Mouse (Mus musculus): ENCODE measurements at regions not wholly inside any gene's neighbourhood (a gene's known extent, or its start where the extent isn't known, plus 50 kb on each side); places are given as distances from the start of the nearest gene placed in this dataset.

GRCm38 (mm10) chr15:61913546-61914160 lies 990.8 kb upstream of the A1bg start:
- no peaks in the 10 kb centered on the region for H3K36me3 ChIP-seq (replicated peaks in 1 of 2; ENCODE audit: control insufficient read depth in 1 of 2, insufficient read depth in 1 of 2, low read length in 1 of 2)
- no peak overlapping the region for H3K27ac ChIP-seq (ENCODE audit: insufficient read depth, low read depth)
- H3K4me1 ChIP-seq (ENCODE audit: control insufficient read depth in 1 of 2, insufficient read depth in 2 of 2), result peaks cover 3 to 5% of the 10 kb centered on the region in 2 experiments; a peak in 2 of 4 replicates
- dilution Hi-C loops (cut with MboI; ENCODE audit: extremely low pct_ligation_motif_present, extremely low pct_unique_long_range_greater_than_20kb, low sequenced_read_pairs) (no loop called here), in situ Hi-C loops (cut with MboI; ENCODE audit: low pct_ligation_motif_present, low pct_unique_long_range_greater_than_20kb, low sequenced_read_pairs) (no loop called here)
- no peaks in the 10 kb centered on the region for H3K9me3 ChIP-seq (replicated peaks; ENCODE audit: low read length)
- no peak overlapping the region for H3K4me2 ChIP-seq (ENCODE audit: insufficient read depth, low read depth, poor library complexity, severe bottlenecking)
- DNase-seq (ENCODE audit: extremely low read depth), result no peak
- H3K9ac ChIP-seq (ENCODE audit: insufficient read depth, low read depth), result no peak overlapping the region
- no peaks in the 10 kb centered on the region for H3K27me3 ChIP-seq (replicated peaks)
- no peak for TF ChIP-seq MAZ (IDR thresholded peaks at IDR 0.05; ENCODE audit: low read depth, low read length)
- no peak for TF ChIP-seq MAX (IDR thresholded peaks at IDR 0.05; ENCODE audit: low read length)
- no peak for TF ChIP-seq TBP (conservative IDR thresholded peaks at IDR 0.05; ENCODE audit: low read depth, low read length)
- no peak for TF ChIP-seq IRF4 (IDR thresholded peaks at IDR 0.05; ENCODE audit: low read depth, low read length)
- no peak for TF ChIP-seq GABPA (IDR thresholded peaks at IDR 0.05; ENCODE audit: insufficient replicate concordance, low read depth, low read length)
- no peak for TF ChIP-seq USF2 (conservative IDR thresholded peaks at IDR 0.05; ENCODE audit: low read depth, low read length)
- no peak for TF ChIP-seq NRF1 (IDR thresholded peaks at IDR 0.05; ENCODE audit: low read depth, low read length)
- no peak for TF ChIP-seq EP300 (IDR thresholded peaks at IDR 0.05; ENCODE audit: low read length)
- TF ChIP-seq TCF12 (IDR thresholded peaks at IDR 0.05; ENCODE audit: low read depth, low read length), result no peak
- TF ChIP-seq MAFK (IDR thresholded peaks at IDR 0.05; ENCODE audit: insufficient replicate concordance, low read length), result no peak
- no peak for TF ChIP-seq SIN3A (IDR thresholded peaks at IDR 0.05; ENCODE audit: low read length)
- TF ChIP-seq MXI1 (IDR thresholded peaks at IDR 0.05; ENCODE audit: low read depth, low read length), result no peak
- no peak for TF ChIP-seq ZKSCAN1 (IDR thresholded peaks at IDR 0.05; ENCODE audit: borderline replicate concordance, low read depth, low read length)
- no peak for TF ChIP-seq CHD1 (IDR thresholded peaks at IDR 0.05; ENCODE audit: low read depth, low read length)
- no peak for TF ChIP-seq UBTF (IDR thresholded peaks at IDR 0.05; ENCODE audit: low read depth, low read length)
- TF ChIP-seq CTCF (conservative IDR thresholded peaks at IDR 0.05 in 1 of 2, IDR thresholded peaks at IDR 0.05 in 1 of 2; ENCODE audit: low read depth in 2 of 2, low read length in 2 of 2), result no peak
- TF ChIP-seq MEF2A (IDR thresholded peaks at IDR 0.05; ENCODE audit: borderline replicate concordance, low read depth, low read length), result no peak
- TF ChIP-seq KAT2A (IDR thresholded peaks at IDR 0.05; ENCODE audit: insufficient replicate concordance, low read length), result no peak
- TF ChIP-seq USF1 (IDR thresholded peaks at IDR 0.05; ENCODE audit: low read depth, low read length), result no peak
- H3K4me3 ChIP-seq (replicated peaks in 1 of 3; ENCODE audit: low read depth in 2 of 3, low read length in 2 of 3, poor library complexity in 1 of 3), result no peak overlapping the region
- no peaks in the 10 kb centered on the region for H3K79me2 ChIP-seq (replicated peaks; ENCODE audit: control insufficient read depth, extremely low read depth, insufficient read depth, poor library complexity, severe bottlenecking)

DNA sequence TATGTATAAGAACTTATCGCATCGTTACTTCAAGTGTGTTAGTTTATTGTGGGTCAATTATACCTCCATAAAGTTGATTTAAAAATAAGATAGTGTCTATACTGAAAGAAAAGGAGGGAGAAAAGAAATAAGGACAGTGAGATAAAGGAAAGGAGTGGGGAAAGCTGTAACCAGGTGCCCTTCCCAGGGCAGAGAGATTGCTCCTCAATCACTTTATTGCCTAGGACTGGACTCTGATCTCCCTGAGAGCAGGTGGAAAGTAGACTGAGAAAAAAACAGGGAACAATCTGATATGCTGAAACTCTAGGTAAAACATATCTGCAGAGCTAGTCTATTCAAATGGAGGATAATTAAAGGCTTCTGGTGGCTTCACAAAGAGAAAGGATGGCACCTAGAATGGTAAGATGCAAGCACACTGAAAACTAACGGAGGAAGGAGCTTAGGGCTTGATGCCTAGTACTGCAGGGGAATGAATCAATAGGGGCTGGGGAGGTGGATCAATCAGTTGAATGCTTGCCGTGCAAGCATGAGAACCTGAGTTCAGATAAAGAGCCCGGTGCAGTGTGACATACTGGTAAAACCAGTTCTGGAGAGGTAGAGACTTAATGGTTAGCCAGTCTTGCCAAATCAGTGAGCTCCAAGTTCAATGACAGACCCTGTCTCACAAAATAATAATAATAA lies 982.5 kb upstream of the A1bg start:
- dilution Hi-C loops (cut with MboI; ENCODE audit: extremely low pct_ligation_motif_present, extremely low pct_unique_long_range_greater_than_20kb, low sequenced_read_pairs) (no loop called here), in situ Hi-C loops (cut with MboI; ENCODE audit: low pct_ligation_motif_present, low pct_unique_long_range_greater_than_20kb, low sequenced_read_pairs) (no loop called here)
- no peak overlapping the region for H3K4me2 ChIP-seq (ENCODE audit: insufficient read depth, low read depth, poor library complexity, severe bottlenecking)
- no peaks in the 10 kb centered on the region for H3K79me2 ChIP-seq (replicated peaks; ENCODE audit: control insufficient read depth, extremely low read depth, insufficient read depth, poor library complexity, severe bottlenecking)
- H3K9ac ChIP-seq (ENCODE audit: insufficient read depth, low read depth), result no peak overlapping the region
- no peaks in the 10 kb centered on the region for H3K36me3 ChIP-seq (replicated peaks in 1 of 2; ENCODE audit: control insufficient read depth in 1 of 2, insufficient read depth in 1 of 2, low read length in 1 of 2)
- DNase-seq (ENCODE audit: extremely low read depth), result no peak
- no peak for TF ChIP-seq IRF4 (IDR thresholded peaks at IDR 0.05; ENCODE audit: low read depth, low read length)
- TF ChIP-seq NELFE (IDR thresholded peaks at IDR 0.05; ENCODE audit: low read depth, low read length), result no peak
- no peak for TF ChIP-seq MAFK (IDR thresholded peaks at IDR 0.05; ENCODE audit: insufficient replicate concordance, low read length)
- no peak for TF ChIP-seq JUN (IDR thresholded peaks at IDR 0.05; ENCODE audit: insufficient read depth, low read depth, low read length)
- no peak for TF ChIP-seq CHD2 (IDR thresholded peaks at IDR 0.05; ENCODE audit: low read length)
- no peak for TF ChIP-seq KAT2A (IDR thresholded peaks at IDR 0.05; ENCODE audit: insufficient replicate concordance, low read length)
- TF ChIP-seq USF2 (conservative IDR thresholded peaks at IDR 0.05; ENCODE audit: low read depth, low read length), result no peak
- peaks cover 0 to 7% of the 10 kb centered on the region in 2 experiments; a peak in 1 of 4 replicates for H3K4me1 ChIP-seq (ENCODE audit: control insufficient read depth in 1 of 2, insufficient read depth in 2 of 2)
- H3K9me3 ChIP-seq (replicated peaks; ENCODE audit: low read length), result no peaks in the 10 kb centered on the region
- H3K4me3 ChIP-seq (replicated peaks in 1 of 3; ENCODE audit: low read depth in 2 of 3, low read length in 2 of 3, poor library complexity in 1 of 3), result no peak overlapping the region
- H3K27ac ChIP-seq (ENCODE audit: insufficient read depth, low read depth), result no peak overlapping the region
- H3K27me3 ChIP-seq (replicated peaks), result no peaks in the 10 kb centered on the region

Data from CH12.LX (cell line).